Mouse (Mus musculus) limb, embryonic 14.5 days (tissue): ENCODE measurements around the gene Fam131a. TPM values are rescaled to one million over a fixed set of nuclear protein-coding genes. Genes with fewer than 3 reads are reported as not detected.

ENCODE experiments used
- ATAC-seq: fragments of 200-750 bp; cut with Nextera tagmentation; 2 replicates; pipeline ENCODE4 v1.8.0; 2017; ENCODE audit warnings: low read depth, moderate number of reproducible peaks, moderate TSS enrichment; ENCODE audit not compliant: low FRiP score
- DNase-seq: peaks from one replicate; pipeline ENCODE4 v3.0.0-alpha.2; 2015; ENCODE audit warnings: low spot score
- H3K27ac ChIP-seq: fragments of 300-500 bp; sonication (generic); replicated peaks from 2 replicates; pipeline ENCODE4 v1.5.1; 2014; ENCODE audit warnings: low read depth, mild to moderate bottlenecking, low read length, moderate library complexity, mixed read lengths
- H3K27me3 ChIP-seq: fragments of 300-500 bp; sonication (generic); 2 replicates; pipeline ENCODE4 v1.6.1; 2014; ENCODE audit warnings: low read length, mixed read lengths; ENCODE audit not compliant: control insufficient read depth, insufficient read depth
- H3K36me3 ChIP-seq: fragments of 300-500 bp; sonication (generic); 2 replicates; pipeline ENCODE4 v1.6.1; 2014; ENCODE audit warnings: mild to moderate bottlenecking, low read length, moderate library complexity, mixed read lengths; ENCODE audit not compliant: control insufficient read depth, insufficient read depth
- H3K4me1 ChIP-seq: fragments of 300-500 bp; sonication (generic); 2 replicates; pipeline ENCODE4 v1.6.1; 2014; ENCODE audit warnings: antibody characterized with exemption, low read length, mixed read lengths; ENCODE audit not compliant: control insufficient read depth, insufficient read depth
- H3K4me2 ChIP-seq: fragments of 300-500 bp; sonication (generic); replicated peaks from 2 replicates; pipeline ENCODE4 v1.6.1; 2014; ENCODE audit warnings: low read depth, mild to moderate bottlenecking, low read length, moderate library complexity; ENCODE audit not compliant: severe bottlenecking
- H3K4me3 ChIP-seq: fragments of 300-500 bp; sonication (generic); replicated peaks from 2 replicates; pipeline ENCODE4 v1.5.1; 2014; ENCODE audit warnings: low read length
- H3K9ac ChIP-seq: fragments of 300-500 bp; sonication (generic); 2 replicates; pipeline ENCODE4 v1.6.1; 2014; ENCODE audit warnings: mild to moderate bottlenecking, low read depth, low read length, moderate library complexity; ENCODE audit not compliant: severe bottlenecking
- H3K9me3 ChIP-seq: fragments of 300-500 bp; sonication (generic); 2 replicates; pipeline ENCODE4 v1.6.1; 2016; ENCODE audit warnings: low read length; ENCODE audit not compliant: control insufficient read depth
- POLR2A ChIP-seq: fragments of 200-500 bp; IDR thresholded peaks from 2 replicates; pipeline ENCODE4 v1.8.0; 2012; ENCODE audit warnings: inconsistent platforms, mild to moderate bottlenecking, moderate library complexity, borderline replicate concordance; ENCODE audit not compliant: insufficient read depth, insufficient read length; ENCODE audit errors: extremely low read depth
- WGBS: fragments of 180-500 bp; shearing (Covaris S2); extraction: QIAGEN DNeasy Blood & Tissue Kit; methylation state at CpG from one replicate; pipeline ENCODE4 v1.1.7; 2014; 5-methylcytosine and 5-hydroxymethylcytosine counted together
- polyA plus RNA-seq, 2 experiments: library from polyadenylated mRNA; depleted of rRNA in 1 of 2; stranded (reverse) in 1 of 2; unstranded in 1 of 2; fragments of >200 nt; fragmentation: Nextera tagmentation in 1 of 2; extraction: Ambion mirVana in 1 of 2; gene quantifications; 2 replicates each; pipeline versions ENCODE4 v1.2.1 to v1.2.3; 2012 to 2014

Fam131a gene
- polyA plus RNA-seq, 2 experiments, result 10.3 to 15.6 TPM

GRCm38 (mm10) chr16:20723247-20723646 is 30.2 kb downstream of the Fam131a start:
- ATAC-seq (no peak), DNase-seq (no peak)
- Histone ChIP-seq H3K4me1 (peaks cover 4% of the 10 kb centered on the region), H3K36me3 (peaks cover 33% of the 10 kb centered on the region), H3K4me2 (no peak overlapping the region), H3K27me3 (no peaks in the 10 kb centered on the region), H3K9me3 (no peaks in the 10 kb centered on the region), H3K9ac (no peak overlapping the region), H3K27ac (no peak overlapping the region), H3K4me3 (no peak overlapping the region)
- WGBS, result 35% methylated on average over 4 of the region's 4 CpGs
- TF ChIP-seq POLR2A, result no peak

GRCm38 (mm10) chr16:20724338-20724748 is 31.3 kb downstream of the Fam131a start:
- TF ChIP-seq POLR2A, result no peak
- peak; percentile 76; the same call in 1 of the 2 replicates for ATAC-seq
- 28% methylated on average over 5 of the region's 5 CpGs for WGBS
- no peak overlapping the region for H3K4me3 ChIP-seq
- H3K9me3 ChIP-seq, result no peaks in the 10 kb centered on the region
- no peak overlapping the region for H3K9ac ChIP-seq
- H3K4me2 ChIP-seq, result no peak overlapping the region
- H3K4me1 ChIP-seq, result peaks cover 4% of the 10 kb centered on the region
- H3K27me3 ChIP-seq, result no peaks in the 10 kb centered on the region
- H3K27ac ChIP-seq, result no peak overlapping the region
- DNase-seq, result no peak
- peaks cover 33% of the 10 kb centered on the region for H3K36me3 ChIP-seq

- Histone ChIP-seq H3K27ac (no peak overlapping the region), H3K36me3 (peaks cover 23% of the 10 kb centered on the region), H3K4me1 (peaks cover 4% of the 10 kb centered on the region), H3K9me3 (no peaks in the 10 kb centered on the region), H3K4me3 (no peak overlapping the region), H3K9ac (no peak overlapping the region), H3K4me2 (no peak overlapping the region), H3K27me3 (no peaks in the 10 kb centered on the region)
- no peak for ATAC-seq
- WGBS, result 57% methylated on average over 7 of the region's 7 CpGs
- DNase-seq, result no peak
- TF ChIP-seq POLR2A, result no peak
Measured at GRCm38 (mm10) chr16:20725321-20725720, 32.3 kb downstream of the Fam131a start.

GRCm38 (mm10) chr16:20725750-20726149 is 32.7 kb downstream of the Fam131a start:
- DNase-seq (no peak), ATAC-seq (no peak)
- Histone ChIP-seq H3K27me3 (no peaks in the 10 kb centered on the region), H3K4me1 (peaks cover 4% of the 10 kb centered on the region), H3K9ac (no peak overlapping the region), H3K36me3 (peaks cover 19% of the 10 kb centered on the region), H3K9me3 (no peaks in the 10 kb centered on the region), H3K27ac (no peak overlapping the region), H3K4me2 (no peak overlapping the region), H3K4me3 (no peak overlapping the region)
- 79% methylated on average over 4 of the region's 4 CpGs for WGBS
- no peak for TF ChIP-seq POLR2A

GRCm38 (mm10) chr16:20726384-20726783 is 33.3 kb downstream of the Fam131a start:
- TF ChIP-seq POLR2A, result no peak
- H3K4me3 ChIP-seq, result no peak overlapping the region

GRCm38 (mm10) chr16:20730293-20730711 is 37.3 kb downstream of the Fam131a start:
- Histone ChIP-seq H3K4me2 (no peak overlapping the region), H3K36me3 (no peaks in the 10 kb centered on the region; the same call in 1 of the 2 replicates), H3K9me3 (no peaks in the 10 kb centered on the region), H3K9ac (no peak overlapping the region), H3K4me1 (peaks cover 7% of the 10 kb centered on the region; the same call in 1 of the 2 replicates), H3K27ac (no peak overlapping the region), H3K4me3 (no peak overlapping the region), H3K27me3 (peaks cover 16% of the 10 kb centered on the region)
- WGBS, result 45% methylated on average over 5 of the region's 5 CpGs
- ATAC-seq, result no peak
- DNase-seq, result no peak
- TF ChIP-seq POLR2A, result no peak

More at GRCm38 (mm10) chr16:20726384-20726783, 33.3 kb downstream of the Fam131a start:
- DNase-seq (no peak), ATAC-seq (no peak)
- H3K4me2 ChIP-seq, result no peak overlapping the region
- WGBS, result 53% methylated on average over 1 of the region's 1 CpGs
- H3K9me3 ChIP-seq, result no peaks in the 10 kb centered on the region
- no peak overlapping the region for H3K9ac ChIP-seq
- H3K36me3 ChIP-seq, result peaks cover 15% of the 10 kb centered on the region
- peaks cover 4% of the 10 kb centered on the region for H3K4me1 ChIP-seq
- no peak overlapping the region for H3K27ac ChIP-seq
- H3K27me3 ChIP-seq, result no peaks in the 10 kb centered on the region
